In the genomic region with DNA sequence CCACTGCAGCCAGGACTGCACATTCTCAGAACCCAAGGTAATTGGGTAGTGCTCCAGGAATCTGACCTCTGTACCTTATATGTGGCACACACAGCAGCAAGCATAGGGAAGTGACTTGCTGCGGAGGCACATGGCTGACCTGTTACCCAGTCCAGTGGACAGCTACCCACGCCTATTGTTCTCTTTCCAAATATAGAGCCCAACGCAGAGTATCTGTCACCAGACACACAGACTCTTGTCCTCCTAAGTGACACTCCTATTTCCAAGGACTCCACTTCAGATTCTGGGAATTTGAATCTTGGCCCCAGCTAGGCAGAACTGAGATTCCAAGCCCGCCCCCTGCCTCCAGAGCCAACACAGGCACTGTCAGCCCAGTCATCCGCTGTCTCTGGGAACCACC, we compare ENCODE assay signal across 19 mouse cellular contexts. TPM values are rescaled to one million over a fixed set of nuclear protein-coding genes. Genes with fewer than 3 reads are reported as not detected.
DNase-seq lines count a peak whose midpoint lies in the region; ATAC-seq and TF ChIP-seq lines count a peak whose summit lies in the region.
"Had no signal": no experiment of that assay in that cellular context is flagged by ENCODE, and none has a peak within 500 bp of the region (broad histone marks: within the 10 kb centered on the region; RNA-seq: fewer than 3 reads in every experiment).

No protein-coding gene starts in this region.

- no peak overlapping the region for H3K4me2 ChIP-seq in liver, embryonic 11.5 days
- no peak overlapping the region for H3K4me2 ChIP-seq in heart, embryonic 13.5 days
- H3K4me2 ChIP-seq in forebrain, embryonic 11.5 days (ENCODE audit: low read depth, low read length, severe bottlenecking), result no peak overlapping the region
- H3K4me2 ChIP-seq: hindbrain, embryonic 15.5 days; midbrain, embryonic 13.5 days had no signal

- H3K27me3 ChIP-seq in liver, adult 2 months (ENCODE audit: control insufficient read depth, insufficient read depth, low read length), result no peaks in the 10 kb centered on the region
- no peaks in the 10 kb centered on the region for H3K27me3 ChIP-seq in liver, embryonic 11.5 days (replicated peaks; ENCODE audit: control insufficient read depth, insufficient read depth, low read length)
- H3K27me3 ChIP-seq in heart, embryonic 13.5 days (replicated peaks), result peaks cover 16% of the 10 kb centered on the region
- no peaks in the 10 kb centered on the region for H3K27me3 ChIP-seq in forebrain, embryonic 11.5 days (ENCODE audit: control insufficient read depth, insufficient read depth, low read length)
- H3K27me3 ChIP-seq: hindbrain, embryonic 15.5 days; midbrain, embryonic 13.5 days had no signal

- TF ChIP-seq POLR2A in liver, adult 2 months (IDR thresholded peaks at IDR 0.05; ENCODE audit: extremely low read depth, insufficient read depth, low read length), result no peak
- TF ChIP-seq POLR2A in lung, adult 2 months (IDR thresholded peaks at IDR 0.05; ENCODE audit: borderline replicate concordance, extremely low read depth, low read depth, low read length), result no peak

- TF ChIP-seq CTCF in liver, adult 2 months (IDR thresholded peaks at IDR 0.05; ENCODE audit: low read depth, low read length), result no peak
- no peak for TF ChIP-seq CTCF in lung, adult 2 months (IDR thresholded peaks at IDR 0.05; ENCODE audit: insufficient read depth, low read length)

- ATAC-seq in liver, embryonic 11.5 days (replicated peaks; ENCODE audit: low FRiP score), result no peak
- ATAC-seq in heart, embryonic 13.5 days (ENCODE audit: extremely low read depth, insufficient number of reproducible peaks, low FRiP score, low TSS enrichment), result peak; percentile 31
- ATAC-seq in forebrain, embryonic 11.5 days (replicated peaks; ENCODE audit: low FRiP score), result no peak
- ATAC-seq: activated CD4-positive, CD25-positive, alpha-beta regulatory T cell, adult 4 months; midbrain, embryonic 13.5 days had no signal

- peaks cover 52% of the 10 kb centered on the region for H3K36me3 ChIP-seq in liver, adult 2 months (ENCODE audit: control insufficient read depth, insufficient read depth, low read length)
- no peaks in the 10 kb centered on the region for H3K36me3 ChIP-seq in liver, embryonic 11.5 days (ENCODE audit: control insufficient read depth, insufficient read depth, low read length)
- no peaks in the 10 kb centered on the region for H3K36me3 ChIP-seq in heart, embryonic 13.5 days
- no peaks in the 10 kb centered on the region for H3K36me3 ChIP-seq in forebrain, embryonic 11.5 days (ENCODE audit: control insufficient read depth, insufficient read depth, low read length)
- H3K36me3 ChIP-seq: hindbrain, embryonic 15.5 days; midbrain, embryonic 13.5 days had no signal

- WGBS in liver, adult 2 months, result 24% methylated on average over 5 of the region's 5 CpGs
- WGBS in liver, embryonic 11.5 days, result 71% methylated on average over 5 of the region's 5 CpGs
- WGBS in heart, embryonic 13.5 days, result 34% methylated on average over 5 of the region's 5 CpGs
- 57% methylated on average over 5 of the region's 5 CpGs for WGBS in lung, adult 2 months
- WGBS in forebrain, embryonic 11.5 days, result 79% methylated on average over 5 of the region's 5 CpGs

- no peaks in the 10 kb centered on the region for H3K9me3 ChIP-seq in liver, embryonic 11.5 days (ENCODE audit: control insufficient read depth, low read length)
- H3K9me3 ChIP-seq in heart, embryonic 13.5 days, result no peaks in the 10 kb centered on the region
- no peaks in the 10 kb centered on the region for H3K9me3 ChIP-seq in forebrain, embryonic 11.5 days (ENCODE audit: control insufficient read depth, low read length)
- H3K9me3 ChIP-seq: hindbrain, embryonic 15.5 days; midbrain, embryonic 13.5 days had no signal

- no peak overlapping the region for H3K4me3 ChIP-seq in liver, adult 2 months (ENCODE audit: insufficient read depth, low read depth, low read length)
- no peak overlapping the region for H3K4me3 ChIP-seq in liver, embryonic 11.5 days (ENCODE audit: low read depth, low read length)
- H3K4me3 ChIP-seq in heart, embryonic 13.5 days, result no peak overlapping the region
- no peak overlapping the region for H3K4me3 ChIP-seq in lung, adult 2 months (replicated peaks; ENCODE audit: extremely low read depth, low read depth, low read length)
- H3K4me3 ChIP-seq in forebrain, embryonic 11.5 days (ENCODE audit: low read depth, low read length), result no peak overlapping the region
- H3K4me3 ChIP-seq: hindbrain, embryonic 15.5 days; midbrain, embryonic 13.5 days had no signal

- peaks cover 21% of the 10 kb centered on the region for H3K4me1 ChIP-seq in liver, adult 2 months (ENCODE audit: control insufficient read depth, insufficient read depth, low read length)
- no peaks in the 10 kb centered on the region for H3K4me1 ChIP-seq in liver, embryonic 11.5 days (replicated peaks; ENCODE audit: control insufficient read depth, insufficient read depth, low read length)
- peaks cover 17% of the 10 kb centered on the region for H3K4me1 ChIP-seq in heart, embryonic 13.5 days
- no peaks in the 10 kb centered on the region for H3K4me1 ChIP-seq in lung, adult 2 months (ENCODE audit: control insufficient read depth, insufficient read depth, low read length)
- H3K4me1 ChIP-seq in forebrain, embryonic 11.5 days (replicated peaks; ENCODE audit: control insufficient read depth, insufficient read depth, low read length), result no peaks in the 10 kb centered on the region
- H3K4me1 ChIP-seq: hindbrain, embryonic 15.5 days; midbrain, embryonic 13.5 days had no signal

- peak; percentile 88 for DNase-seq in liver, adult 2 months (ENCODE audit: extremely low read depth, low read depth, low spot score)
- no peak for DNase-seq in liver, embryonic 11.5 days (ENCODE audit: low spot score)
- peak; percentile 57 for DNase-seq in fat pad, adult 2 months (ENCODE audit: extremely low read depth, low read depth, low spot score)
- peak; percentile 22 for DNase-seq in lung, adult 2 months
- no peak for DNase-seq in forebrain, embryonic 11.5 days (ENCODE audit: low spot score)
- DNase-seq in cerebellum, postnatal 10 days, result no peak
- DNase-seq in testis, postnatal 14 days (ENCODE audit: low spot score), result no peak
- DNase-seq: cerebellum, adult 9-10 months; gastrocnemius, postnatal 36 days; layer of hippocampus, postnatal 36 days; right cerebral cortex, postnatal 25 days; thymus, postnatal 25 days had no signal

- peak overlapping the region; percentile 46 for H3K9ac ChIP-seq in liver, adult 2 months (ENCODE audit: low read depth, low read length)
- no peak overlapping the region for H3K9ac ChIP-seq in liver, embryonic 11.5 days (ENCODE audit: low read depth, low read length)
- no peak overlapping the region for H3K9ac ChIP-seq in heart, embryonic 13.5 days
- no peak overlapping the region for H3K9ac ChIP-seq in forebrain, embryonic 11.5 days (ENCODE audit: low read length)
- H3K9ac ChIP-seq: hindbrain, embryonic 15.5 days; midbrain, embryonic 13.5 days had no signal

- peak overlapping the region; percentile 95 for H3K27ac ChIP-seq in liver, adult 2 months (replicated peaks; ENCODE audit: insufficient read depth, low read depth, low read length)
- no peak overlapping the region for H3K27ac ChIP-seq in liver, embryonic 11.5 days (ENCODE audit: low read depth, low read length)
- H3K27ac ChIP-seq in heart, embryonic 13.5 days (replicated peaks), result 0 out of 2 replicates have a peak overlapping the region, but pooled peaks have one; percentile 29
- no peak overlapping the region for H3K27ac ChIP-seq in forebrain, embryonic 11.5 days (ENCODE audit: low read depth, low read length)
- H3K27ac ChIP-seq: hindbrain, embryonic 15.5 days; midbrain, embryonic 13.5 days had no signal

- peaks cover 10% of the 10 kb centered on the region; the same call in 1 of the 2 replicates for H3K79me2 ChIP-seq in liver, adult 2 months (ENCODE audit: control insufficient read depth, insufficient read depth, low read length)

RNA-seq across cellular contexts. Expression of gene Slco2b1, which starts 30.4 kb away (rescaled TPM):
- total RNA-seq in liver, adult 2 months (2014; rRNA removed), result 107 and 115 TPM in 2 replicates
- 134 and 139 TPM in 2 replicates for polyA plus RNA-seq in liver, adult 2 months (2012; rRNA removed)
- 0.34 and 0.97 TPM in 2 replicates for polyA plus RNA-seq in liver, embryonic 11.5 days (2014; fragmentation: Nextera tagmentation; extraction: Ambion mirVana)
- 1.6 TPM in 2 replicates for polyA plus RNA-seq in heart, embryonic 13.5 days (2015; fragmentation: Nextera tagmentation; extraction: Ambion mirVana)
- 16.5 and 18.0 TPM in 2 replicates for polyA plus RNA-seq in lung, adult 2 months (2012; rRNA removed)
- 2.2 and 2.4 TPM in 2 replicates for polyA plus RNA-seq in forebrain, embryonic 11.5 days (2014; fragmentation: Nextera tagmentation; extraction: Ambion mirVana)
- polyA plus RNA-seq: activated CD4-positive, CD25-positive, alpha-beta regulatory T cell, adult 4 months had no signal

RNA-seq across cellular contexts. Expression of gene Olfr520, which starts 49.3 kb away (rescaled TPM):
- total RNA-seq in liver, adult 2 months (2014; rRNA removed), result not detected in 2 replicates
- not detected in 2 replicates for polyA plus RNA-seq in liver, adult 2 months (2012; rRNA removed)
- polyA plus RNA-seq in liver, embryonic 11.5 days (2014; fragmentation: Nextera tagmentation; extraction: Ambion mirVana), result not detected in 2 replicates
- not detected in 2 replicates for polyA plus RNA-seq in heart, embryonic 13.5 days (2015; fragmentation: Nextera tagmentation; extraction: Ambion mirVana)
- polyA plus RNA-seq in lung, adult 2 months (2012; rRNA removed), result not detected in 2 replicates
- polyA plus RNA-seq in forebrain, embryonic 11.5 days (2014; fragmentation: Nextera tagmentation; extraction: Ambion mirVana), result not detected in 2 replicates
- total RNA-seq: gastrocnemius, postnatal 36 days had no signal
- polyA plus RNA-seq: activated CD4-positive, CD25-positive, alpha-beta regulatory T cell, adult 4 months; hindbrain, embryonic 15.5 days; kidney, embryonic 16.5 days; limb, embryonic 11.5 days; lung, embryonic 16.5 days; midbrain, embryonic 13.5 days had no signal

RNA-seq across cellular contexts. Expression of gene Tpbgl, which starts 53.9 kb away (rescaled TPM):
- 1.9 and 2.8 TPM in 2 replicates for total RNA-seq in liver, adult 2 months (2014; rRNA removed)
- polyA plus RNA-seq in liver, adult 2 months (2012; rRNA removed), result 6.3 and 6.4 TPM in 2 replicates
- polyA plus RNA-seq in liver, embryonic 11.5 days (2014; fragmentation: Nextera tagmentation; extraction: Ambion mirVana), result 0.53 and 0.78 TPM in 2 replicates
- polyA plus RNA-seq in heart, embryonic 13.5 days (2015; fragmentation: Nextera tagmentation; extraction: Ambion mirVana), result 0.78 and 1.7 TPM in 2 replicates
- 3.8 and 7.2 TPM in 2 replicates for polyA plus RNA-seq in lung, adult 2 months (2012; rRNA removed)
- 0.20 and 0.29 TPM in 2 replicates for polyA plus RNA-seq in forebrain, embryonic 11.5 days (2014; fragmentation: Nextera tagmentation; extraction: Ambion mirVana)

Comparison
In these comparisons a context has a peak if more than half of its experiments do, and no peak if none do; other contexts are left out.
1. DNase-seq: peak in liver, adult 2 months (single experiment), fat pad, adult 2 months (single experiment) and lung, adult 2 months (single experiment); none in liver, embryonic 11.5 days (single experiment), forebrain, embryonic 11.5 days (single experiment), cerebellum, postnatal 10 days (0 of 2) and testis, postnatal 14 days (single experiment).
2. H3K27ac ChIP-seq: peak in liver, adult 2 months (single experiment) and heart, embryonic 13.5 days (single experiment); none in liver, embryonic 11.5 days (single experiment) and forebrain, embryonic 11.5 days (single experiment).